Mouse (Mus musculus) MEL (cell line): ENCODE results near the gene Nek8. TPM values are rescaled to one million over a fixed set of nuclear protein-coding genes. Genes with fewer than 3 reads are reported as not detected.

ENCODE experiments used
- DNase-seq: peaks from one replicate; pipeline ENCODE4 v3.0.0; 2011; ENCODE audit warnings: low read depth, low spot score
- H3K27ac ChIP-seq: 2 replicates; pipeline ENCODE4 v1.5.1; 2012; ENCODE audit warnings: low read depth, mild to moderate bottlenecking, control low read depth, low read length, moderate library complexity; ENCODE audit not compliant: control insufficient read depth
- H3K27me3 ChIP-seq, 2 experiments: fragments of 150-350 bp in 1 of 2; sonication (generic) in 1 of 2; 2 replicates each; pipeline ENCODE4 v1.6.1; 2012; ENCODE audit warnings: low read length in 2 of 2, mild to moderate bottlenecking in 2 of 2, improper control_type of control experiment in 1 of 2, moderate library complexity in 1 of 2; ENCODE audit not compliant: insufficient read depth in 2 of 2, control insufficient read depth in 1 of 2
- H3K36me3 ChIP-seq, 2 experiments: 2 replicates each; pipeline ENCODE4 v1.6.1; 2012 to 2014; ENCODE audit warnings: low read length in 2 of 2, improper control_type of control experiment in 1 of 2, inconsistent platforms in 1 of 2, mild to moderate bottlenecking in 1 of 2; ENCODE audit not compliant: insufficient read depth in 2 of 2, control insufficient read depth in 1 of 2
- H3K4me1 ChIP-seq, 2 experiments: fragments of 150-350 bp in 1 of 2; sonication (generic) in 1 of 2; 2 replicates each; pipeline ENCODE4 v1.6.1; 2012; ENCODE audit warnings: low read length in 2 of 2, improper control_type of control experiment in 1 of 2, mild to moderate bottlenecking in 1 of 2; ENCODE audit not compliant: insufficient read depth in 2 of 2, control insufficient read depth in 1 of 2
- H3K4me3 ChIP-seq, 2 experiments: fragments of 150-350 bp in 1 of 2; sonication (generic) in 1 of 2; 2 replicates each; pipeline ENCODE4 v1.5.1; 2012; ENCODE audit warnings: low read depth in 2 of 2, low read length in 2 of 2, mild to moderate bottlenecking in 2 of 2, moderate library complexity in 2 of 2, control low read depth in 1 of 2, improper control_type of control experiment in 1 of 2; ENCODE audit not compliant: control insufficient read depth in 1 of 2, insufficient read depth in 1 of 2
- H3K79me2 ChIP-seq: 2 replicates; pipeline ENCODE4 v1.6.1; 2012; ENCODE audit warnings: mild to moderate bottlenecking, low read length, moderate library complexity; ENCODE audit not compliant: control insufficient read depth, poor library complexity, insufficient read depth
- H3K9ac ChIP-seq: 2 replicates; pipeline ENCODE4 v1.6.1; 2012; ENCODE audit warnings: low read depth, mild to moderate bottlenecking, control low read depth, low read length, moderate library complexity; ENCODE audit not compliant: control insufficient read depth, poor library complexity, severe bottlenecking
- H3K9me3 ChIP-seq: fragments of 150-350 bp; sonication (generic); replicated peaks from 2 replicates; pipeline ENCODE4 v1.6.1; 2012; ENCODE audit warnings: mild to moderate bottlenecking, low read length, improper control_type of control experiment, moderate library complexity; ENCODE audit not compliant: insufficient read depth
- CHD1 ChIP-seq: IDR thresholded peaks from 2 replicates; pipeline ENCODE4 v1.6.1; 2012; ENCODE audit warnings: low read depth, mild to moderate bottlenecking, inconsistent platforms, low read length, improper control_type of control experiment
- GATA1 ChIP-seq: IDR thresholded peaks from 2 replicates; pipeline ENCODE4 v1.6.1; 2011; ENCODE audit warnings: low read depth, low read length, improper control_type of control experiment
- HCFC1 ChIP-seq: IDR thresholded peaks from 2 replicates; pipeline ENCODE4 v1.6.1; 2012; ENCODE audit warnings: low read depth, mild to moderate bottlenecking, inconsistent platforms, low read length, improper control_type of control experiment, moderate library complexity
- MXI1 ChIP-seq: IDR thresholded peaks from 2 replicates; pipeline ENCODE4 v1.6.1; 2011; ENCODE audit warnings: mild to moderate bottlenecking, low read depth, low read length, improper control_type of control experiment
- MYC ChIP-seq: IDR thresholded peaks from 2 replicates; pipeline ENCODE4 v1.6.1; 2011; ENCODE audit warnings: low read depth, mild to moderate bottlenecking, low read length, improper control_type of control experiment, moderate library complexity
- NRF1 ChIP-seq: IDR thresholded peaks from 2 replicates; pipeline ENCODE4 v1.6.1; 2014; ENCODE audit warnings: low read depth, mild to moderate bottlenecking, inconsistent platforms, low read length, improper control_type of control experiment, moderate library complexity; ENCODE audit not compliant: poor library complexity, insufficient read depth, severe bottlenecking
- POLR2A ChIP-seq, 2 experiments: IDR thresholded peaks; 2 replicates each; pipeline ENCODE4 v1.6.1; 2011 to 2012; ENCODE audit warnings: low read length in 2 of 2, mild to moderate bottlenecking in 2 of 2, control low read depth in 1 of 2, improper control_type of control experiment in 1 of 2, low read depth in 1 of 2, moderate library complexity in 1 of 2; ENCODE audit not compliant: control insufficient read depth in 1 of 2, insufficient read depth in 1 of 2, poor library complexity in 1 of 2
- SIN3A ChIP-seq: IDR thresholded peaks from 2 replicates; pipeline ENCODE4 v1.6.1; 2012; ENCODE audit warnings: low read length, improper control_type of control experiment, inconsistent platforms
- SMC3 ChIP-seq: IDR thresholded peaks from 2 replicates; pipeline ENCODE4 v1.6.1; 2011; ENCODE audit warnings: low read depth, low read length, improper control_type of control experiment
- TBP ChIP-seq: IDR thresholded peaks from 2 replicates; pipeline ENCODE4 v1.8.0; 2011; ENCODE audit warnings: low read depth, low read length, improper control_type of control experiment
- USF1 ChIP-seq: IDR thresholded peaks from 2 replicates; pipeline ENCODE4 v1.6.1; 2014; ENCODE audit warnings: low read depth, mild to moderate bottlenecking, inconsistent platforms, low read length, improper control_type of control experiment, moderate library complexity
- ZMIZ1 ChIP-seq: IDR thresholded peaks from 2 replicates; pipeline ENCODE4 v1.6.1; 2012; ENCODE audit warnings: low read depth, mild to moderate bottlenecking, inconsistent platforms, low read length, improper control_type of control experiment, moderate library complexity
- ZNF384 ChIP-seq: IDR thresholded peaks from 2 replicates; pipeline ENCODE4 v1.6.1; 2012; ENCODE audit warnings: low read depth, mild to moderate bottlenecking, inconsistent platforms, low read length, improper control_type of control experiment
- polyA plus RNA-seq, 2 experiments: library from polyadenylated mRNA; stranded (reverse) in 1 of 2; unstranded in 1 of 2; fragments of >175 nt in 1 of 2; fragments of >200 nt in 1 of 2; gene quantifications; 2 replicates each; pipeline versions ENCODE4 v1.2.1 to v1.2.4; 2012; ENCODE audit warnings: low replicate concordance in 2 of 2, low read depth in 1 of 2; ENCODE audit not compliant: insufficient read length in 2 of 2, insufficient read depth in 1 of 2, missing spikeins in 1 of 2
- total RNA-seq: library from RNA; depleted of rRNA; stranded (reverse); fragments of 300-350 nt; gene quantifications from 2 replicates; pipeline ENCODE4 v1.2.3, GENCODE M21; 2012

The Nek8 gene
- total and polyA plus RNA-seq, 3 experiments = 7.5 to 10.1 TPM; not detected in 1

GRCm38 (mm10) chr11:78182961-78183844, 6.7 kb upstream of the Nek8 start, which contains the start of gene Rpl23a (continued):
- TF ChIP-seq SMC3 = 0 out of 2 replicates have a peak, but pooled peaks have one; percentile 12

GRCm38 (mm10) chr11:78182450-78182849, 6.0 kb upstream of the Nek8 start:
- H3K36me3 ChIP-seq = peaks cover 12 to 34% of the 10 kb centered on the region in 2 experiments
- no peaks in the 10 kb centered on the region for H3K9me3 ChIP-seq
- DNase-seq = peak; percentile 67
- H3K79me2 ChIP-seq = peaks cover 32% of the 10 kb centered on the region
- peak overlapping the region; percentile 62 to 72 for H3K4me3 ChIP-seq
- H3K9ac ChIP-seq = peak overlapping the region; percentile 91
- H3K4me1 ChIP-seq = peaks cover 4 to 16% of the 10 kb centered on the region in 2 experiments; a peak in 3 of 4 replicates
- H3K27me3 ChIP-seq = no peaks in the 10 kb centered on the region
- H3K27ac ChIP-seq = peak overlapping the region; percentile 89
- TF ChIP-seq CHD1 (0 out of 2 replicates have a peak, but pooled peaks have one; percentile 51), ZNF384 (no peak), TBP (0 out of 2 replicates have a peak, but pooled peaks have one; percentile 39), NRF1 (no peak), GATA1 (peak; percentile 60; the same call in 1 of the 2 replicates)

GRCm38 (mm10) chr11:78181830-78182357, 5.4 kb upstream of the Nek8 start:
- DNase-seq = peak; percentile 52
- peak overlapping the region; percentile 62 to 72 for H3K4me3 ChIP-seq
- peak overlapping the region; percentile 91 for H3K9ac ChIP-seq
- peak overlapping the region; percentile 89 for H3K27ac ChIP-seq
- peaks cover 4 to 16% of the 10 kb centered on the region in 2 experiments; a peak in 3 of 4 replicates for H3K4me1 ChIP-seq
- H3K79me2 ChIP-seq = peaks cover 32% of the 10 kb centered on the region
- no peak; the same call in 1 of the 2 replicates for TF ChIP-seq MYC
- TF ChIP-seq ZMIZ1 = 0 out of 2 replicates have a peak, but pooled peaks have one; percentile 22
- TF ChIP-seq HCFC1 = peak; percentile 38; the same call in 1 of the 2 replicates
- TF ChIP-seq MXI1 = 0 out of 2 replicates have a peak, but pooled peaks have one; percentile 36
- peak in 1 of 2 experiments; percentile 13; a peak in 3 of 4 replicates for TF ChIP-seq POLR2A (IDR thresholded peaks at IDR 0.05; ENCODE audit: control insufficient read depth in 1 of 2, insufficient read depth in 1 of 2, low read depth in 1 of 2, low read length in 2 of 2, poor library complexity in 1 of 2)
- no peak for TF ChIP-seq USF1
- peak; percentile 59; the same call in 1 of the 2 replicates for TF ChIP-seq SIN3A
- H3K9me3 ChIP-seq = no peaks in the 10 kb centered on the region
- peaks cover 12 to 34% of the 10 kb centered on the region in 2 experiments for H3K36me3 ChIP-seq
- H3K27me3 ChIP-seq = no peaks in the 10 kb centered on the region
